ENCODE assay signal across 12 mouse cellular contexts in genomic region chr11:113942101-113942735, GRCm38 (mm10).
"Had no signal": no experiment of that assay in that cellular context is flagged by ENCODE, and none has a peak within 500 bp of the region (broad histone marks: within the 10 kb centered on the region; RNA-seq: fewer than 3 reads in every experiment).

No protein-coding gene starts in this region.

- H3K36me3 ChIP-seq: liver, embryonic 12.5 days had no signal

- H3K9me3 ChIP-seq: limb, embryonic 15.5 days; liver, embryonic 12.5 days had no signal

- DNase-seq: kidney, adult 8-10 months; kidney, postnatal 25 days; layer of hippocampus, adult 9-11 months; layer of hippocampus, postnatal 36 days; lung, embryonic 14.5 days; lung, postnatal 10 days; lung, postnatal 4 days; thymus, postnatal 4 days had no signal

- H3K4me2 ChIP-seq: limb, embryonic 15.5 days; liver, embryonic 12.5 days; lung, embryonic 14.5 days had no signal

- ATAC-seq: intestine, embryonic 16.5 days; liver, embryonic 12.5 days had no signal

- H3K4me1 ChIP-seq: limb, embryonic 15.5 days; liver, embryonic 12.5 days had no signal

- H3K27me3 ChIP-seq: limb, embryonic 15.5 days; liver, embryonic 12.5 days had no signal

- H3K9ac ChIP-seq: limb, embryonic 15.5 days; liver, embryonic 12.5 days; lung, embryonic 14.5 days had no signal

- H3K4me3 ChIP-seq: limb, embryonic 15.5 days; liver, embryonic 12.5 days had no signal

- H3K27ac ChIP-seq: limb, embryonic 15.5 days; liver, embryonic 12.5 days; stomach, postnatal 0 days had no signal
